Mouse (Mus musculus) c-Kit-positive CD71-positive TER-119-negative erythroid progenitor cells, embryonic 14.5 days (primary cell): ENCODE data around the gene Vat1.
A peak's percentile ranks its signal among the peaks of the same experiment; 100 is the strongest.
"Not testable (repeated sequence)": the region's sequence is repeated elsewhere in the genome, so short reads cannot be mapped to it uniquely, and the experiment has no call there.

Source experiments
- DNase-seq: peaks from one replicate; pipeline ENCODE4 v3.0.0-alpha.2; 2013; ENCODE audit warnings: low read depth

The Vat1 gene

DNA sequence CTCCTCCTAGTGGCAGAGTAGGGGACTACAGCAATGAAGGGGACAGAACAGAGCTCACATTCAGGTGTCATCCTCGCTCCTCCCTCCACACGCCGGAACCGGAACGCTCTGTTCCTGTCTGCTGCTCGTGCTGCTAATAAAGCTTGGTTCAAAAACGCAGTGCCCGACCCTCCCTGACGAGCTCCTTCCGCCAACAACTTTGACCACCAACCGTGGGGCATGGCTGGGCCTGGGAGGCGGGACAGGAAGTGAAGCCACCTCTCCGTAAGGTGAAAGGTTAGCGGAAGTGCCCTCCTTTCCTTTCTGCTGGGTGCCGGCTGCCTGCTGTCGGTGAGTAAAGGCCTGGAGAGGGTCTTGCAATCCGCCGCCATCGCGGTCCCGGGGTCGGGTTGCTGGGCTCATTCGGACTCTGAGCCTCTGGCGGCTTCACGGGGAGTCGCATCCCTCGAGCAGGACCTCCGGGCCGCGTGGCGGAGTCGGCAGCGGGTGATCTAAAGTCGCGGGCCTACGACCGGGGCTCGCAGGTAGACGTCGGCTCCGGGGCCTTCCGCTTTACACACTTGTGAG, 23.8 kb downstream of the Vat1 start, which contains the start of gene Rpl27:
Rpl27 (plus strand) TSS at position 172 of the 567 bp plus-strand sequence.
- DNase-seq, result peak; percentile 100

DNA sequence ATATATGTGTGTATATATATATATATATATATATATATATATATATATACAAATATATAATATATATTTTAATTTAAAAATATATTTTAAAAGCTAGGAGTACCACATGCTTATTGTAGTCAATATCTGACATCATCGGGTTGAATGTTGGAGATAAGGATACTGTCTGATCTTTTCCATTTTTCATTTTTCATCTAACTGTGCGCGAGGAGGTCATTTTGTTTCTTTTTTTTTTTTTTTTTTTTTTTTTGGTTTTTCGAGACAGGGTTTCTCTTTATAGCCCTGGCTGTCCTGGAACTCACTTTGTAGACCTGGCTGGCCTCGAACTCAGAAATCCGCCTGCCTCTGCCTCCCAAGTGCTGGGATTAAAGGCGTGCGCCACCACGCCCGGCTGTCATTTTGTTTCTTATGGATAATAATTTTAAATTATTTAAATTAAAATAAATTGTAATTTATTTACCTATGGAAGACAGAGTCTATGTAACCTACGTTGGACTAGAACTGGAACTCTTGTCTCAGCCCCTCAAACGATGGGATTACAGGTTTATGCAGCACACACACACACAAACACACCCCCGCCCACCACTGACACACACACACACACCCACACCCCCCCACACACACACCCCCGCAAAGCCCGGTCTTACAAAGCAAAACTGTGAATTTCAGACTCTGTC, 24.4 kb downstream of the Vat1 start:
- DNase-seq, result not testable (repeated sequence)

DNA sequence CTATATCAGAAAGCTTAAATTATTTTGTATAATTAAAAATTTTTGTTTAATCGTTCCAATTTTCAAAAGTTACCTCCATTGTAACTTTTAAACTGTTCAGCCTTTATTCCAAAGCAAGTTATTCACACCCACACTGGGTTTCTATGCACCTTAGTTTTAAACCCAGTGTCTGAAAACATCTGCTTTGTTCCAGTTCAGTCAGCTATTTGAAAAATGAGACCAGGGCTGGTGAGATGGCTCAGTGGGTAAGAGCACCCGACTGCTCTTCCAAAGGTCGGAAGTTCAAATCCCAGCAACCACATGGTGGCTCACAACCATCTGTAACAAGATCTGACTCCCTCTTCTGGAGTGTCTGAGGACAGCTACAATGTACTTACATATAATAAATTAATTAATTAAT, 28.0 kb downstream of the Vat1 start:
- DNase-seq, result not testable (repeated sequence)

DNA sequence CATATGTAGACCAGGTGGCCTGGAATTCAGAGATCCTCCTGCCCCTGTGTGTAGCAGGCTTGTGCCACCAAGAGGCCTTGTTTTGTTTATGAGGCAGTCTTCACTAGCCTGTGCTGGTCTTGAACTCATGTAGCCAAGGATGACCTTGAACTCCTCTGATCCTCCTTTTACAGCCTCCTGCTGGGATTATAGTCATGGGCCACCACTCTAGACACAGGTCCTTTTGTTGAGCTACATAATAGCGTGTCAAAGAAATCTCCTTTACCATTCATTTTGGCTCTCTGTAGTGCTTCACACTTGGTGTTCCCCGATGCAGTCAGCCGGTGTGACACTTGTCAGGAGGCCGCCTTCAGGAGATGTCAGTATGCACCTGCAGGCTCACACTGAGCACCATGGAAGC, 29.1 kb downstream of the Vat1 start:
- DNase-seq, result no peak

DNA sequence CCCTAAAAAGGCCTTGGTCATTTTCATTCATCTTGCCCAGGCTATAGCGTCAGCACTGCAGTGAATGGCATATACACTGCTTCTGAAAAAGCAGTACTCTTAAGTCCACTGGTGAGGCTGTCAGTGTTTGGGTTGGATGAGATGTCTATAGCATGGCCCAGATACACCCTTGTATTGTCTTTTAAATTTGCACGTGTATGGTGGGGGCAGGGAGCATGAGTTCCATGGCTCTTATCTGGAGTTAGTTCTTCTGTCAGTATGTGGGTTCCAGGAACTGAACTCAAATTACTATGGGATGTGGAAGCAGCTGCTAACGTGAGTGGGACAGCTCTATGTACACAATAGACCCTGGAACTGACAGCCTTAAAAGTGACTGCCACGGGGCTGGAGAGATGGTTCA, 30.2 kb downstream of the Vat1 start:
- no peak for DNase-seq

DNA sequence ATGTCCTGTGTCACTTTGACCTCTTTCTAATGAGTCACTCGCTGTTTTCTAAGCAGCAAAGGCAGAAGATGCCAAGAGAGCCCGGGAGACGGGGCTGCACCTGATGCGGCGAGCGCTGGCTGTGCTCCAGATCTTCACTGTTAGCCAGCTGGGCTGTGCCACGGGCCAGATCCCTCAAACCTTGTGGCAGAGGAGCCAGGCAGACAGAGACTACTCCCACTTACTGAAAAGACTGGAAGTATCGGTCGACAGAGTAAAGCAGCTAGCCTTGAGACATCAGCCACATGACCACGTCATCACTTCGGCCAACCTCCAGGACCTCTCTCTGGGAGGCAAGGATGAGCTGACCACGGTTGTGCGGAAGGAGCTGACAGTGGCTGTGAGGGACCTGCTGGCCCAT, 32.6 kb downstream of the Vat1 start:
- DNase-seq, result no peak

DNA sequence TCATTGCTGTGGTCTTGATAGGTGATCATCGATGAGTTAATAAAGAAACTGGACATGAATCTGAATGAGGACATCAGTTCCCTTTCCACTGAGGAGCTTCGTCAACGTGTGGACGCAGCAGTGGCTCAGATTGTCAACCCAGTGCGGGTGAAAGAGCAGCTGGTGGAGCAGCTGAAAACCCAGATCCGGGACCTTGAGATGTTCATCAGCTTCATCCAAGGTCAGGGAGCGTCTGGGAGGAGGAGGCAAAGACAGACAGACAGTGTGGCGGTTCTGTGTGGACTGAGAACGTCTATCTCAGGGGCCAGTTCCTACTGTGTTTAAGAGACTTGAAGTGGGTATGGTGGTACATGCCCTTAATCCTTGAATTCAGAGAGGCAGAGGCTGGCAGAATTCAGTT, 34.7 kb downstream of the Vat1 start:
- no peak for DNase-seq

DNA sequence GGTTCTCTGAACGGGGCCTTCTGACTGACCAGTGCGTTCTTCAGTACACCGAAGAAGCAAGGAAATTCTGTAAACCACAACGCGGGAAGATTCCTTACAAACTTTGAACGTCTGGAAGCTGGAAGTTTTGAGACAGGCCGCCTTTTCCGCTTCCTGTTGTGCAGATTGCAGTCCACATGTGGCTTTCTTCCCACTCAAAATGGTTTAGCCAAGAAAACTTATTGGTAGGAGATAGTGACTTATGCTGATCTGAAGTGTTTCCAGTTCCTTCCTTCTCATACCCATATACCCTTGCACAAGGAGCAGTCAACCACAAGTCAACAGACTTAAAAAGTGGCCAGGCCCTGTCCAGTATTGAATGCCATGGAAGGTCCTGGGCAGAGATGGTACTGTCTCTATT, 39.9 kb downstream of the Vat1 start:
- DNase-seq, result no peak

DNA sequence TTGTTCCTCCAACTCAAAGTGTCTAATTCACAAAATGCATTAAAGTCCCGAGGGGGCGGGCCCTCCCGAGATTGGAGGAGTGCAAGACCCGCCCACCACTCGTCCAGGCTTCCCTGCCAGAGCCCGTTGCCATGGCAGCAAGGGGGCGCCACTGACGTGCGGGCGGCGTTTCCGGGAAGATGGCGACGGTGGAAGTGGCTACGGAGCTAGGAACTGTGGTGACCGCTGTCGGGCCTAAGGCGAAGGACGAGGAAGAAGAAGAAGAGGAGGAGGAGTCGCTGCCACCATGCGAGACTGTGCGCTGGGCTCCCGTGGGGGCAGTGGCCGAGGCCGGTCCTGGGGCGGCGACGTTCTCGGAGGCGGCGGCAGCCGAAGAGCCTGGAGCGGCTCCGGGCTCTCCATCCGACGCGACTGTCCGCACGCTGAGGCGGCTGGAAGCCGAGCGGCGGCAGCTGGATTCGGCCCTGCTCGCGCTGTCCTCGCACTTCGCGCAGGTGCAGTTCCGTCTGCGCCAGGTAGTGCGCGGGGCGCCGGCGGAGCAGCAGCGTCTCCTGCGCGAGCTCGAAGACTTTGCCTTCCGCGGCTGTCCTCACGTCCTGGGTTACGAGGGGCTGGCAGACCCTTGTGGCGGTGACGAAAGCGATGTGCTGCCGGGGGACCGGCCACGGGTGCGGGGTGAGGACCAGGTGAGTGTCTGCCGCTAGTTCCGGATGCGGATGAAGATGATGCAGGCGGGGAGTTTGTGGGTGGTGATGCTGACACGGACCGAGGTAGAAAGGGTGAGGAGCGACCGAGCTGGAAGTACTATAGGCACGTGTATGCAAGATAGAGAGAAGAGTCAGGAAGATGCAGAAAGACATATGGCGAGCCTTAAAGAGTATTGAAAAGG, 40.9 kb downstream of the Vat1 start, which contains the start of the genes Rundc1 and Ptges3l:
Rundc1 (plus strand) TSS at position 161 of the 889 bp plus-strand sequence.
Ptges3l (minus strand) TSS at position 409 of the 889 bp plus-strand sequence.
- DNase-seq, result peak; percentile 95

DNA sequence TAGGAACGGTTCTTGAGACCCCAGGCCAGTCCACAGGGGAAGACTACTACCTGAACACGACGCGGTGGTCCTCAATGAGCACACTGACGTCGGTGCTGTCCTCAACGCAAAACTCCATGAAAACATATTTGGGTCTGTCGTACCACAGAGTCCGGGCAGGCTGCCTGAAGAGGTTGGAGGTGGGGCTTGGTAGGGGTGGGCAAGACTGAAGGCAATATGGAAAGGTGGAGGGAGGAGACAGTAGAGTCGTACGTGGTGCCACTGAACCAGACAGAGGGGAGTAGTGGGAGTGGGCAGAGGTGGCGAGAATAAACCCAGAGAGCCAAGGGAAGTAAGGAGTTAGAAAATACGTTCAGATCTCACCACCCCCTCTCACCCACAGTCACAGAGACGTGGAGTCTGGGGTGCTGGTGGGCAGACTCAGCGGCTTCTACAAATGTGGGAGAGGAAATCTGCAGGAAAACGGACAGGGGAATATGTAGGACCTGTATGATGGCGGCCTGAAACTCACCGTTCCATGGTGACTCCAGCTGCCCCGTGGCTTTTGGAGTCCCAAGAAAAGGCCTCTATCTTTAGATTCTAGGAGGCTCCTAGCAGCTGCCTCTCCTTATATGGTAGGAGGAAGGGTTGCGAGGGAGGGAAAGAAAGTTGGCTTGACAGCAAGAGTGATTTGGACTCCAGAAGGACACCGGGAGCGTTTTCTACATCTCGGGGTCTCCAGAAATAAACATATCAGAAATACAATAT, 41.8 kb downstream of the Vat1 start, which contains the start of gene Gm27029:
Gm27029 (minus strand) TSS at position 692 of the 747 bp plus-strand sequence.
- DNase-seq, result no peak

DNA sequence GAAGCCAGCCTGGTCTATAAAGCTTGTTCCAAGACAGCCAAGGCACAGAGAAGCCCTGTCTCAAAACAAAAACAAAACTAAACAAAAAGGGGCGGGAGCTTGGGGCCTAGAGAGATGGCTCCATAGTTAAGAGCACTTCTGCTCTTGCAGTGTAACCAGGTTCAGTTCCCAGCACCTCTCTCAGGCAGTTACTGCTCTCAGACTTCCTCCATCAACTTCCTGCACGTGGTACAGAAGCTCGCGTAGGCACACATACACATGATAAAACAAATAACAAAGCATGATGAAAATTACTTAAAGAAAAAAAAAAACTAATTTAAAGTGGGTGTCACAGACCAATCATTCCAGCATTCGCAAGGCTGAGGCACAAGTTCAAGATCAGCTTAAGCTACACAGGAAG, 45.9 kb downstream of the Vat1 start:
- no peak for DNase-seq

DNA sequence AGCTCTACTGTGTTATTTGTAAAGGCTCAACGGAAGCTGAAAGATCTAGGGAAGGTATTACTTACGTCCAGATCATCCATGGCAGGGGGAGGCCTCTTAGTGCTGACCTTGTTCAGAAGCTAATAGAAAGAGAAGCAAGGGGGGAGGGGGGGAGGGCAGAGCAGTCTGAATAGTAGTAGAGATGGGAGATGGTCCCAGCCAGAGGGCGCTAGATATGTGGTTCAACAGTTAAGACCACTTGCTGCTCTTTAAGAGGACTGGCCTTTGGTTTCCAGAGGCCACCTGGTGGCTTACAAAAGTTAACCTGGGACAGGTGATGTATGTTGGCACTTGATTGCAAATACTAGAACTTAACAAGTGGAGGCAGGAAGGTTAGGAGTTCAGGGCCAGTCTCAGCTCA, 46.4 kb downstream of the Vat1 start:
- peak; percentile 29 for DNase-seq

DNA sequence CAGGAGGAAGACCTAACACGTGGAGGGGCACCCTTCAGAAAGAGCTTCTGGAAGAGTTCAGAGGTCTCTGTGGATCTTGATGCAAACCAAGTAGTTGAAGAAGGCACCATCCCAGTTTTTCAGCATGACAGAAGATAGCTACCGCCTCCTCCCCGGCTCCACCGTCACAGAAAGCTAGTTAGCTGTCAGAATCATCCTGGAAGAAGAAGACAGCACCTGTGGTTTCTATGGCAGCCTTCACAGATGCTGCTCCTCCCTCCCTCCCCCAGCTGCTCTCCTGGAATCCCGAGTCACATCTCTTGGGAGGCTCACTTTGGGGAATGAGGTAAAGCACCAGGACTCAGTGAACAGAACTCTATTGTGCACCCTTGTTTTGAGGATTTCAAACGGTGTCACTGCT, 47.0 kb downstream of the Vat1 start:
- DNase-seq, result no peak

DNA sequence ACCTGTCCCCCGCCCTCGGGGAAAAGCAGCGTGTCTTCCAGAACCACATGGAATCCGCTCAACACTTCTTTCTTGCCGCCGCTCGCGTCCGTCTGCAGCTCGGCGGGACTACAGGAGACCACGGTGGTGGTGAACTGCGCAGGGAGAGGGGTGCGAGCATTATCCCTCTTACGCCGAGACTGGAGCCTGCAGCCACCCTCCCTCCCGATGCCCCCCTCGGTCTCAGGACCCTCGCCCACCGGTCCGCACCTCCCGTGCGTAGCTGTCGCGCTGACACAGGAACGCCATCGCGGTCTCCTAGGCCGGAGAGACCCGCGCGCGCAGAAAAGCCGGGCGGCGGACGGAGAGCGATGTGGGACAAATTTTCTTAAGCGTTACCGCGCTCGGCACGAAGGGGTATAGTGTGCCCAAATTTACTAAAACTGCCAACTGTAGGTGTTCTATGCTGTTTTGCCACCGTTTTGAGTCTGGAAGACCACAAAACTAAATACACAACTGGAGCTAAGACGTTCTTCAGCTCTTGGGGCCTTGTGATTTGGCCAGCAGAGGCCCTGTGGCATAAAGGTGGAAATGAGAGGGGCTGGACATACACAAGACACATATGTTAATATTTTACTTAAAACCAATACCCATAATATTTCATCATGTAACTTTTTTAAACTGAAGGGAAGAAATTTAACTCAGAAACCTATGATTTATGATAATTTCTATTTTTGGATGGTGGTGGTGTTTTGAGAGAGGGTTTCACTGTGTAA, 48.8 kb downstream of the Vat1 start, which contains the start of gene Aarsd1:
Aarsd1 (minus strand) TSS at position 515 of the 755 bp plus-strand sequence.
- peak; percentile 80 for DNase-seq

DNA sequence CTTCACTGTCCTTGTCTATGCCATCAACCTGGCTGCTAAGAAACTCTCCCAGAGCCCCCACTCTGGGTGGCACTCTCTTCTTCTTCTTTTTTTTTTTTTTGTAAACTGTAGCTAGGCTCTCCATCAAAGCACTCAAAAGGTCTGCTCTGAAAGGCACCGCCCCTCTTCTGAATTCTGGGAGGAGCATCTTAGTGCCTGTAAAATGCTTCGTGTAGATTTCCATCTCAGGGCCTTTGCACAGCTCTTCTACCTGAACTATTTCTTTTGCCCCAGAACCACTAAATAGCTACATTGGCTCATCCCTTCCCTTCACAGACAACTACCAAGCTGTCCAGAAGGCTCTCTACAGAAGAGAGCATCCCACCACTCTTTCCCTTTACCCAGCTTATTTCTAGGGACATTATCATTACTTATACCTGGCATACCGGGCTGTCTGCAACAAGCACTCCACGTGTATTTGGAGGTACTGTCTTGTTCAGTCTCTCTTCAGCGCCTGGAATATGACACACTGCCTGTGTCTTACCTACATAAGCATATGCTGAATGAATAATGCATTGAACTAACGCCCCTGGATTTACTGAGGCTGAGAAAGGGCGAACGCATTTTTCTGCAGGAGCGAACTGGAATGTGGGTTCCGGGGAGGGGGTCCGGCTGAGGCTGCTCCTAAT, 49.5 kb downstream of the Vat1 start:
- no peak for DNase-seq

DNA sequence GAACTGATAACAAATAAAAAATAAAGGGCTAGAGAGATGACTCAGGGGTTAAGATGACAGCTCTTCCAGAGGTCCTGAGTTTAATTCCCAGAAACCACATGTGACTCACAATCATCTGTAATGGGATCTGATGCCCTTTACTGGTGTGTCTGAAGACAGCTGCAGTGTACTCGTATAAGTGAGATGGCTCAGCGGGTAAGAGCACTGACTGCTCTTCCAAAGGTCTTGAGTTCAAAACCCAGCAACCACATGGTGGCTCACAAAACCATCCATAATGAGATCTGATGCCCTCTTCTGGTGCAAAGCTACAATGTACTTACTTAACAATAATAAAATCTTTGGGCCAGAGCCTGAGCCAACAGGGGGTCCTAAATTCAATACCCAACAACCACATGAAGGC, 50.7 kb downstream of the Vat1 start:
- no peak for DNase-seq
